Mouse (Mus musculus): Measurements from ENCODE around the gene Nhlrc3. TPM values are rescaled to one million over a fixed set of nuclear protein-coding genes. Genes with fewer than 3 reads are reported as not detected.

Nhlrc3 gene
- total RNA-seq, 2 experiments from 2014 or later: 7.3 to 7.9 TPM

Other genes with a start within 250 kb of the Nhlrc3 start
- 10 to 100 TPM; 14.8 to 19.7 TPM for gene Proser1, start 334 bp upstream of the Nhlrc3 start, total RNA-seq (2021)
- gene Stoml3, start 25.3 kb upstream of the Nhlrc3 start, total RNA-seq (2021): not detected
- gene Frem2, start 194.0 kb upstream of the Nhlrc3 start, total RNA-seq (2021): 10 to 100 TPM; 24.6 to 28.5 TPM

Data from gastrocnemius, postnatal 4 days (tissue).